In the genomic region with DNA sequence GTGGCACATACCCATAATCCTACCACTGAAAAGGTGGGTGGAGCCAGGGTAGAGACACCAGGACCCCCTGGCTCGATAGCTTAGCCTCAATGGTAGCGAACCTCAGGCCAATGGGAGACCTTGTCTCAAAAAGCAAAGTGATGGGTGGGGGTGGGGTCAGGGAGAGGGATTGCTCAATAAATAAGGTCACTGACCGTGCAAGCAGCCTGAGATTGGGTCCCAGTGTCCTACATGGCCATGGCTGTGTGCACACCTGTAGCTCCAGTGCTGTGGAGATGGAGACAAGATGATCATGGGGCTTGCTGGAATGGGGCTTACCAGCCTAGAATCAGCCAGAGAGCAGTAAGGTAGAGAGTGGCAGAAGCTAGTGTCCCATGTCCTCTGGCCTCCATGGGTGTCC, we compare ENCODE assay signal across 35 mouse cellular contexts.
"Had no signal": no experiment of that assay in that cellular context is flagged by ENCODE, and none has a peak within 500 bp of the region (broad histone marks: within the 10 kb centered on the region; RNA-seq: fewer than 3 reads in every experiment).

No protein-coding gene starts in this region.

- H3K9ac ChIP-seq: heart, embryonic 12.5 days; heart, embryonic 13.5 days; heart, embryonic 15.5 days; hindbrain, embryonic 12.5 days; hindbrain, embryonic 13.5 days; hindbrain, embryonic 14.5 days; hindbrain, embryonic 15.5 days; intestine, embryonic 15.5 days; kidney, embryonic 15.5 days had no signal

- ATAC-seq: hindbrain, embryonic 16.5 days; hindbrain, postnatal 0 days; inflammation-experienced regulatory T-cells, adult 6 months; intestine, embryonic 15.5 days; intestine, embryonic 16.5 days; intestine, postnatal 0 days had no signal

- H3K4me3 ChIP-seq: heart, adult 2 months; heart, embryonic 10.5 days; heart, embryonic 12.5 days; heart, embryonic 13.5 days; heart, embryonic 15.5 days; hindbrain, embryonic 10.5 days; hindbrain, embryonic 12.5 days; hindbrain, embryonic 13.5 days; hindbrain, embryonic 15.5 days; intestine, embryonic 15.5 days; kidney, embryonic 15.5 days; layer of hippocampus, adult 2 months had no signal

- H3K27ac ChIP-seq: heart, adult 2 months; heart, embryonic 10.5 days; heart, embryonic 13.5 days; heart, embryonic 15.5 days; hindbrain, embryonic 10.5 days; hindbrain, embryonic 12.5 days; hindbrain, embryonic 13.5 days; hindbrain, embryonic 14.5 days; hindbrain, embryonic 15.5 days; hindbrain, postnatal 0 days; intestine, embryonic 15.5 days; kidney, embryonic 15.5 days; kidney, postnatal 0 days; layer of hippocampus, adult 2 months had no signal

- H3K27me3 ChIP-seq: heart, embryonic 12.5 days; heart, embryonic 13.5 days; heart, embryonic 15.5 days; hindbrain, embryonic 12.5 days; hindbrain, embryonic 13.5 days; hindbrain, embryonic 15.5 days; intestine, embryonic 15.5 days; kidney, embryonic 15.5 days had no signal

- H3K4me2 ChIP-seq: heart, embryonic 11.5 days; heart, embryonic 12.5 days; heart, embryonic 13.5 days; heart, embryonic 15.5 days; hindbrain, embryonic 12.5 days; hindbrain, embryonic 13.5 days; hindbrain, embryonic 14.5 days; hindbrain, embryonic 15.5 days; intestine, embryonic 15.5 days; kidney, embryonic 15.5 days had no signal

- H3K9me3 ChIP-seq: heart, embryonic 10.5 days; heart, embryonic 12.5 days; heart, embryonic 13.5 days; heart, embryonic 15.5 days; hindbrain, embryonic 10.5 days; hindbrain, embryonic 12.5 days; hindbrain, embryonic 13.5 days; hindbrain, embryonic 15.5 days; intestine, embryonic 15.5 days; kidney, embryonic 15.5 days had no signal

- H3K4me1 ChIP-seq: hindbrain, embryonic 15.5 days; intestine, embryonic 15.5 days; kidney, embryonic 15.5 days had no signal

- DNase-seq: heart, adult 2 months; heart, postnatal 10 days; heart, postnatal 14 days; heart, postnatal 36 days; heart, postnatal 4 days; kidney, adult 11 months; kidney, adult 18-20 months; kidney, adult 2 months; kidney, adult 8-10 months; kidney, adult 9 months; kidney, postnatal 10 days; kidney, postnatal 14 days; kidney, postnatal 25 days; kidney, postnatal 36 days; kidney, postnatal 4 days; layer of hippocampus, adult 9-11 months had no signal
